Mouse (Mus musculus): Measurements from ENCODE around the gene Tmem189.
A peak's percentile ranks its signal among the peaks of the same experiment; 100 is the strongest.
"Not testable (repeated sequence)": the region's sequence is repeated elsewhere in the genome, so short reads cannot be mapped to it uniquely, and the experiment has no call there.

Tmem189 gene

GRCm38 (mm10) chr2:167652694-167653093 is 36.9 kb downstream of the Tmem189 start:
- no peak for DNase-seq (ENCODE audit: low read depth, low spot score)

GRCm38 (mm10) chr2:167651622-167652021 is 38.0 kb downstream of the Tmem189 start:
- no peak for DNase-seq (ENCODE audit: low read depth, low spot score)

- no peak for DNase-seq (ENCODE audit: low read depth, low spot score)
Observed at GRCm38 (mm10) chr2:167649290-167650032, 40.2 kb downstream of the Tmem189 start.

- no peak for DNase-seq (ENCODE audit: low read depth, low spot score)
Observed at GRCm38 (mm10) chr2:167646411-167646810, 43.2 kb downstream of the Tmem189 start.

- DNase-seq (ENCODE audit: low read depth, low spot score), result not testable (repeated sequence)
Observed at GRCm38 (mm10) chr2:167643356-167644052, 46.1 kb downstream of the Tmem189 start.

GRCm38 (mm10) chr2:167642164-167642563 is 47.5 kb downstream of the Tmem189 start:
- no peak for DNase-seq (ENCODE audit: low read depth, low spot score)

GRCm38 (mm10) chr2:167641337-167641736 is 48.3 kb downstream of the Tmem189 start:
- DNase-seq (ENCODE audit: low read depth, low spot score), result no peak

- no peak for DNase-seq (ENCODE audit: low read depth, low spot score)
Observed at GRCm38 (mm10) chr2:167640279-167640678, 49.3 kb downstream of the Tmem189 start.

GRCm38 (mm10) chr2:167634865-167635512 is 54.6 kb downstream of the Tmem189 start:
- DNase-seq (ENCODE audit: low read depth, low spot score), result no peak

- peak; percentile 99 for DNase-seq (ENCODE audit: low read depth, low spot score)
Observed at GRCm38 (mm10) chr2:167634338-167634770, 55.3 kb downstream of the Tmem189 start.

GRCm38 (mm10) chr2:167633537-167633872 is 56.1 kb downstream of the Tmem189 start:
- no peak for DNase-seq (ENCODE audit: low read depth, low spot score)

GRCm38 (mm10) chr2:167632731-167633536 is 56.7 kb downstream of the Tmem189 start:
- DNase-seq (ENCODE audit: low read depth, low spot score), result no peak

- DNase-seq (ENCODE audit: low read depth, low spot score), result peak; percentile 94
Observed at GRCm38 (mm10) chr2:167631591-167632448, 57.8 kb downstream of the Tmem189 start, which contains the start of gene Ube2v1. Gene Ube2v1, minus strand, starts transcription at chr2:167632095.

- no peak for DNase-seq (ENCODE audit: low read depth, low spot score)
Observed at GRCm38 (mm10) chr2:167631181-167631590, 58.4 kb downstream of the Tmem189 start.

GRCm38 (mm10) chr2:167630421-167630820 is 59.2 kb downstream of the Tmem189 start:
- no peak for DNase-seq (ENCODE audit: low read depth, low spot score)

- DNase-seq (ENCODE audit: low read depth, low spot score), result no peak
Observed at GRCm38 (mm10) chr2:167629665-167630209, 59.9 kb downstream of the Tmem189 start.

- no peak for DNase-seq (ENCODE audit: low read depth, low spot score)
Observed at GRCm38 (mm10) chr2:167628872-167629271, 60.8 kb downstream of the Tmem189 start.

- no peak for DNase-seq (ENCODE audit: low read depth, low spot score)
Observed at GRCm38 (mm10) chr2:167627019-167627418, 62.6 kb downstream of the Tmem189 start.

- DNase-seq (ENCODE audit: low read depth, low spot score), result no peak
Observed at GRCm38 (mm10) chr2:167625670-167626069, 64.0 kb downstream of the Tmem189 start.

GRCm38 (mm10) chr2:167624368-167625075 is 65.1 kb downstream of the Tmem189 start:
- no peak for DNase-seq (ENCODE audit: low read depth, low spot score)
